8 mouse cellular contexts compared by ENCODE assay signal in the genomic region with DNA sequence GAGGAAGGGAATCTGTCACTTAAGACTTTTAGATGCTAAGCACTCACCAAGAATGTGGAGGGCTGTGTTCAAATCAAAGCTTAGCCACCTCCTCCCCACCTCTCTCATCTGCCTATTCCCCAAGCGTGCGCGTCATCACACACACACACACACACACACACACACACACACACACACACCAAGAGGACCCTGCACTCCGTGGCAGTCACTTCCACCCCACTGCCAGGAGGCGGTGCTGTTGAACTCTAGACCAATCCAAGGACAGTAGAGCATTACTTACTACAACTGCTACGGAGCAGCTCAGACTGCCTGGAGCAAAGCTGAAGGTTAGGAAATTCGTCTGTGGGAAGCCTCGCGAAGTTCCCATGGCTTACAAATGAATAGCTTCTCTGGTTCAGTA. TPM values are rescaled to one million over a fixed set of nuclear protein-coding genes. Genes with fewer than 3 reads are reported as not detected.
DNase-seq lines count a peak whose midpoint lies in the region; ATAC-seq and TF ChIP-seq lines count a peak whose summit lies in the region.

No protein-coding gene starts in this region.

- H3K79me2 ChIP-seq in liver, adult 2 months (ENCODE audit: control insufficient read depth, insufficient read depth, low read length), result no peaks in the 10 kb centered on the region

- H3K9ac ChIP-seq in embryonic facial prominence, embryonic 13.5 days, result no peak overlapping the region
- H3K9ac ChIP-seq in liver, adult 2 months (ENCODE audit: low read depth, low read length), result no peak overlapping the region
- no peak overlapping the region for H3K9ac ChIP-seq in midbrain, postnatal 0 days (replicated peaks; ENCODE audit: low read length, poor library complexity, severe bottlenecking)

- H3K4me2 ChIP-seq in embryonic facial prominence, embryonic 13.5 days, result no peak overlapping the region
- H3K4me2 ChIP-seq in midbrain, postnatal 0 days (ENCODE audit: low read depth, low read length, poor library complexity, severe bottlenecking), result no peak overlapping the region

- no peak overlapping the region for H3K27ac ChIP-seq in embryonic facial prominence, embryonic 13.5 days
- no peak overlapping the region for H3K27ac ChIP-seq in liver, adult 2 months (replicated peaks; ENCODE audit: insufficient read depth, low read depth, low read length)
- no peak overlapping the region for H3K27ac ChIP-seq in midbrain, postnatal 0 days (ENCODE audit: low read depth, low read length)

- no peak overlapping the region for H3K4me3 ChIP-seq in embryonic facial prominence, embryonic 13.5 days
- H3K4me3 ChIP-seq in liver, adult 2 months (ENCODE audit: insufficient read depth, low read depth, low read length), result no peak overlapping the region
- H3K4me3 ChIP-seq in midbrain, postnatal 0 days (ENCODE audit: low read depth, low read length), result no peak overlapping the region

- 10% methylated on average over 6 of the region's 9 CpGs for WGBS in embryonic facial prominence, embryonic 13.5 days
- WGBS in liver, adult 2 months, result 18% methylated on average over 9 of the region's 9 CpGs
- 17% methylated on average over 9 of the region's 9 CpGs for WGBS in midbrain, postnatal 0 days

- peaks cover 51% of the 10 kb centered on the region for H3K27me3 ChIP-seq in embryonic facial prominence, embryonic 13.5 days
- H3K27me3 ChIP-seq in liver, adult 2 months (ENCODE audit: control insufficient read depth, insufficient read depth, low read length), result no peaks in the 10 kb centered on the region
- peaks cover 34% of the 10 kb centered on the region for H3K27me3 ChIP-seq in midbrain, postnatal 0 days (ENCODE audit: insufficient read depth, low read length)

- no peak for TF ChIP-seq POLR2A in liver, adult 2 months (IDR thresholded peaks at IDR 0.05; ENCODE audit: extremely low read depth, insufficient read depth, low read length)

- DNase-seq in adrenal gland, postnatal 10 days, result peak; percentile 90
- DNase-seq in heart, adult 9 months (ENCODE audit: low spot score in 2 of 2), result peak; percentile 84 to 87
- DNase-seq in kidney, adult 9 months, result peak; percentile 88
- peak; percentile 51 for DNase-seq in liver, adult 2 months (ENCODE audit: extremely low read depth, low read depth, low spot score)
- DNase-seq in midbrain, postnatal 0 days (ENCODE audit: low spot score), result peak; percentile 79
- peak; percentile 57 to 82 for DNase-seq in spleen, postnatal 10 days (ENCODE audit: low spot score in 2 of 2)

- peak; percentile 92 for TF ChIP-seq CTCF in liver, adult 2 months (IDR thresholded peaks at IDR 0.05; ENCODE audit: low read depth, low read length)
- peak; percentile 83 for TF ChIP-seq CTCF in midbrain, postnatal 0 days (IDR thresholded peaks at IDR 0.05)

- peak; percentile 67 for ATAC-seq in embryonic facial prominence, embryonic 13.5 days (ENCODE audit: insufficient number of reproducible peaks, insufficient read depth, low FRiP score, low TSS enrichment, low read depth)
- ATAC-seq in midbrain, postnatal 0 days (ENCODE audit: low FRiP score), result peak; percentile 81
- ATAC-seq in erythroblast, adult 5-6 weeks (replicated peaks; ENCODE audit: low FRiP score, poor library complexity, severe bottlenecking), result no peak

- no peaks in the 10 kb centered on the region for H3K9me3 ChIP-seq in embryonic facial prominence, embryonic 13.5 days
- H3K9me3 ChIP-seq in midbrain, postnatal 0 days (ENCODE audit: low read length), result no peaks in the 10 kb centered on the region

- H3K4me1 ChIP-seq in embryonic facial prominence, embryonic 13.5 days, result peaks cover 29% of the 10 kb centered on the region
- no peaks in the 10 kb centered on the region for H3K4me1 ChIP-seq in liver, adult 2 months (ENCODE audit: control insufficient read depth, insufficient read depth, low read length)
- H3K4me1 ChIP-seq in midbrain, postnatal 0 days (ENCODE audit: insufficient read depth, low read length), result peaks cover 4% of the 10 kb centered on the region; the same call in 1 of the 2 replicates

- H3K36me3 ChIP-seq in embryonic facial prominence, embryonic 13.5 days, result no peaks in the 10 kb centered on the region
- H3K36me3 ChIP-seq in liver, adult 2 months (ENCODE audit: control insufficient read depth, insufficient read depth, low read length), result no peaks in the 10 kb centered on the region
- H3K36me3 ChIP-seq in midbrain, postnatal 0 days (ENCODE audit: insufficient read depth, low read length), result no peaks in the 10 kb centered on the region

RNA-seq across cellular contexts. Expression of a gene that starts 1.2 kb away (rescaled TPM):
- 10 to 100 TPM; 28.9 to 29.5 TPM for total RNA-seq in adrenal gland, postnatal 10 days (2021)
- polyA plus RNA-seq in embryonic facial prominence, embryonic 13.5 days (2015; fragmentation: Nextera tagmentation; extraction: Ambion mirVana), result 8.5 and 9.9 TPM in 2 replicates
- 2.3 TPM in 2 replicates for total RNA-seq in liver, adult 2 months (2014; rRNA removed)
- polyA plus RNA-seq in liver, adult 2 months (2012; rRNA removed), result 2.0 and 2.2 TPM in 2 replicates
- 26.1 and 34.3 TPM in 2 replicates for total RNA-seq in midbrain, postnatal 0 days (2014; rRNA removed)
- 14.7 and 15.6 TPM in 2 replicates for polyA plus RNA-seq in midbrain, postnatal 0 days (2015; fragmentation: Nextera tagmentation; extraction: Ambion mirVana)
- 2.3 and 3.1 TPM in 2 replicates for total RNA-seq in erythroblast, adult 5-6 weeks (2015; ENCODE audit: low replicate concordance)
- 2.9 and 4.7 TPM in 2 replicates for total RNA-seq in erythroblast, adult 5-6 weeks (2017; ENCODE audit: low replicate concordance)

RNA-seq across cellular contexts. Expression of a gene that starts 14.0 kb away (rescaled TPM):
- total RNA-seq in adrenal gland, postnatal 10 days (2021), result under 1 TPM; 0.55 to 0.60 TPM
- polyA plus RNA-seq in embryonic facial prominence, embryonic 13.5 days (2015; fragmentation: Nextera tagmentation; extraction: Ambion mirVana), result 2.0 and 2.3 TPM in 2 replicates
- not detected in 2 replicates for total RNA-seq in liver, adult 2 months (2014; rRNA removed)
- polyA plus RNA-seq in liver, adult 2 months (2012; rRNA removed), result not detected in 2 replicates
- total RNA-seq in midbrain, postnatal 0 days (2014; rRNA removed), result 13.5 and 14.0 TPM in 2 replicates
- polyA plus RNA-seq in midbrain, postnatal 0 days (2015; fragmentation: Nextera tagmentation; extraction: Ambion mirVana), result 2.7 TPM in 2 replicates
- not detected in 2 replicates for total RNA-seq in erythroblast, adult 5-6 weeks (2015; ENCODE audit: low replicate concordance)
- total RNA-seq in erythroblast, adult 5-6 weeks (2017; ENCODE audit: low replicate concordance), result 0.77 TPM in 1 of 2 replicates, not detected in the other

RNA-seq across cellular contexts. Expression of a gene that starts 34.2 kb away (rescaled TPM):
- total RNA-seq in adrenal gland, postnatal 10 days (2021), result 10 to 100 TPM; 70.6 to 91.4 TPM
- polyA plus RNA-seq in embryonic facial prominence, embryonic 13.5 days (2015; fragmentation: Nextera tagmentation; extraction: Ambion mirVana), result 8.0 and 9.7 TPM in 2 replicates
- 3.0 and 4.0 TPM in 2 replicates for total RNA-seq in liver, adult 2 months (2014; rRNA removed)
- polyA plus RNA-seq in liver, adult 2 months (2012; rRNA removed), result 1.1 TPM in 2 replicates
- total RNA-seq in midbrain, postnatal 0 days (2014; rRNA removed), result 16.9 and 23.0 TPM in 2 replicates
- polyA plus RNA-seq in midbrain, postnatal 0 days (2015; fragmentation: Nextera tagmentation; extraction: Ambion mirVana), result 4.1 and 4.5 TPM in 2 replicates
- 8.8 and 14.2 TPM in 2 replicates for total RNA-seq in erythroblast, adult 5-6 weeks (2015; ENCODE audit: low replicate concordance)
- total RNA-seq in erythroblast, adult 5-6 weeks (2017; ENCODE audit: low replicate concordance), result 9.1 and 9.4 TPM in 2 replicates
